Mouse (Mus musculus) telencephalon, adult 2 months (tissue): ENCODE measurements around the gene Tnrc6c.

Source experiments
- DNase-seq: peaks from one replicate; pipeline ENCODE4 v3.0.0-alpha.2; 2011; ENCODE audit warnings: low read depth, low spot score

Tnrc6c gene

GRCm38 (mm10) chr11:117638386-117638785 lies 15.7 kb upstream of the Tnrc6c start:
- no peak for DNase-seq

- DNase-seq = no peak
Observed at GRCm38 (mm10) chr11:117638809-117639208, 15.3 kb upstream of the Tnrc6c start.

- no peak for DNase-seq
Observed at GRCm38 (mm10) chr11:117639331-117639970, 14.6 kb upstream of the Tnrc6c start.

GRCm38 (mm10) chr11:117642181-117642580 lies 11.9 kb upstream of the Tnrc6c start:
- no peak for DNase-seq

- no peak for DNase-seq
Observed at GRCm38 (mm10) chr11:117643240-117643639, 10.8 kb upstream of the Tnrc6c start.

- DNase-seq = no peak
Observed at GRCm38 (mm10) chr11:117646786-117647185, 7.3 kb upstream of the Tnrc6c start.

GRCm38 (mm10) chr11:117648005-117648404 lies 6.1 kb upstream of the Tnrc6c start:
- DNase-seq = no peak

- DNase-seq = no peak
Observed at GRCm38 (mm10) chr11:117650721-117651644, 3.1 kb upstream of the Tnrc6c start.

- DNase-seq = no peak
Observed at GRCm38 (mm10) chr11:117652907-117653306, 1.2 kb upstream of the Tnrc6c start.

- peak; percentile 100 for DNase-seq
Observed at GRCm38 (mm10) chr11:117654380-117654924, 363 bp downstream of the Tnrc6c start.

GRCm38 (mm10) chr11:117654934-117655291 lies 824 bp downstream of the Tnrc6c start:
- no peak for DNase-seq

- DNase-seq = peak; percentile 55
Observed at GRCm38 (mm10) chr11:117655292-117656076, 1.4 kb downstream of the Tnrc6c start.

- DNase-seq = no peak
Observed at GRCm38 (mm10) chr11:117656077-117656401, 1.9 kb downstream of the Tnrc6c start.

- DNase-seq = peak; percentile 31
Observed at GRCm38 (mm10) chr11:117658974-117659373, 4.9 kb downstream of the Tnrc6c start.

- DNase-seq = no peak
Observed at GRCm38 (mm10) chr11:117663036-117663809, 9.1 kb downstream of the Tnrc6c start.

GRCm38 (mm10) chr11:117663810-117664139 lies 9.7 kb downstream of the Tnrc6c start:
- DNase-seq = no peak

- no peak for DNase-seq
Observed at GRCm38 (mm10) chr11:117665189-117665588, 11.1 kb downstream of the Tnrc6c start.

- DNase-seq = no peak
Observed at GRCm38 (mm10) chr11:117666563-117666962, 12.5 kb downstream of the Tnrc6c start.

- DNase-seq = no peak
Observed at GRCm38 (mm10) chr11:117667152-117667551, 13.1 kb downstream of the Tnrc6c start.

GRCm38 (mm10) chr11:117667825-117668224 lies 13.7 kb downstream of the Tnrc6c start:
- DNase-seq = no peak

GRCm38 (mm10) chr11:117671626-117672025 lies 17.5 kb downstream of the Tnrc6c start:
- DNase-seq = no peak
